Mouse (Mus musculus) fat pad, adult 2 months (tissue): ENCODE data around the gene 1700001P01Rik.

Source experiments
- DNase-seq: peaks from one replicate; pipeline ENCODE4 v3.0.0-alpha.2; 2011; ENCODE audit warnings: low read depth, low spot score; ENCODE audit errors: extremely low read depth

Gene 1700001P01Rik

GRCm38 (mm10) chr11:97810356-97810755 lies 34.6 kb upstream of the 1700001P01Rik start:
- DNase-seq, result peak; percentile 81

GRCm38 (mm10) chr11:97809235-97810121 lies 33.8 kb upstream of the 1700001P01Rik start:
- no peak for DNase-seq

GRCm38 (mm10) chr11:97808621-97809234 lies 33.0 kb upstream of the 1700001P01Rik start:
- no peak for DNase-seq

DNA sequence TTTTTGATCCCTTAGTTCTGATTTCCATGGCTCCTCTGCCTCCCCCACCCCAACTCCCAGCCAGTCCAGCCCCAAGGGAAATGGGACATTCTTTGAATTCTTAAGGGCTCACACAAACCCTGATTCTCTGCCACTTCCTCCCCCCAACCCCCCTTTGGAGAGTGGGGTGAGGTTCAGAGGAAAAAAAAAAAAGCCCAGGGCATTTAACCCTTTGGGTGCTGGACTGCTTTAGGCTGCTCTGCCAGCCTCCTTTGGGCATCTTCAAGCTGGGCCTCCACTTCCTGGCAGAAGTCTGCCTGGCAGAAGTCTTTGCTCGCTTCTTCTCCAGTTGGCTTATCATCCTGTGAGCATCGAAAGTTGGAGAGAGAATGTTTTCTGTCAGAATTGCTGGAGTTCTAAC lies 32.4 kb upstream of the 1700001P01Rik start:
- DNase-seq, result no peak

DNA sequence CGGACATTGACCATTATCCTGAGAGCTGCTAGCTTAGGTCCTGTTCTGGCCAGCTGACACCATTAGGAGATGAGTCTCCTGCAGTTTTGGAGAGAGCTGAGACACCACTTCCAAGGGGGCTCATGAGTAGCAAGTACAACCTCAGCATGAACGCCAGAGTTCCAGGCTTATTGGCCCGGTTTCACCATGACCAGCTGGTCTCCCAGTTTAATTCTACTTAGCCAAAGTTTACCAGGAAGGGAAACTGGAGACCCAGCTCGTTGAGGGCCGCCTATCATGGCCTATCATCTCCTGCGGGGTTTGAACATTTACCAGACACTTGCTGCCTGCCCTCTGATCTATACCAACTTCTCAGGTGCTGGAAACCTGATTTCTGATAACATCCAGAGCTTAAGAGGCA lies 31.9 kb upstream of the 1700001P01Rik start:
- DNase-seq, result no peak

- no peak for DNase-seq
Measured at GRCm38 (mm10) chr11:97806613-97806964, 30.9 kb upstream of the 1700001P01Rik start.

DNA sequence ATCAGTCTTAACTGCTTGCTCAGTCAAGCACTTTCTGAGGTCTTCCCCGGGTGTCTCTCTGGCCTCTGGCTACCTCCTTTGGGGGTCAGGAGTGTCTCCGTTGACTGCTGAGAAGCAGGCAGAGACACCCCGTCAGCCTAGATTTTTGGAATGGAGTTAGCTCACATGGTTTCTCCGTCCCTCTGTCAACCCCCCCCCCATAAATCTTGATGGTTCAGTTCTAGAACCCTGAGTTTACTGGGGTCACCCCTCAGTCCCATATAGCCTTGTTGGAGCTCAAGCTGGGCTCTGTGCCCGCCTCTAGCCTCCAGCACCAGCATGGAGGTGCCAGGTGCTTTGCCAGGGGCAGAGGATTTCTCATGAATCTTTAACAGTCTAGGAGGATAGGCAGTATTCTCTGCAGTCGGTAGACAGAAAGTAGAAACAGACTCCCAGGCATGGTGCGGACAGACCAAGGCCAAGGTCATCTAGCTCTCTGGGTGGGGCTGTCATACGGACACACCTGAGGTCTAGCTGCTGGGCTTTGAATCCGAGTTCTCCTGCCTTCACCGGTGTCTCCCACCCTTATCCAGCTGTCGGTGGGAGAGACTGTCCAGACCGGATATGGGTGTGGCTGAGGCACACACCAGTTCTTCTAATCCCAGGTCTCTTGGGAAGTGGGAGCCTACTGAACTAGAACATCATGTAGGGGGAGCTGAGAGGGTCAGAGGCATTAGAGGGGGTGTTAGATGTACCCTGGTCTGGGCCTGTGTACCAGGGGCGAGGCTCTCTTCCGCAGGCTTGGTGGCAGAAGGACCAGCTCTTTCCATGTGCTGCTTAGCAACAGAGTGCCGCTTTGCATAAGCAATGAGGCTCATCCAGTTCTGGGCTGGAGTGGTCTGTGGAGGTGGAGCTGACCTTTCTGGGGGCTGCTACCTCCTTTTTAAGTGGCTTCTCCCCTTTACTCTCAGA lies 30.2 kb upstream of the 1700001P01Rik start:
- DNase-seq, result no peak

- no peak for DNase-seq
Measured at GRCm38 (mm10) chr11:97804841-97805661, 29.3 kb upstream of the 1700001P01Rik start.

DNA sequence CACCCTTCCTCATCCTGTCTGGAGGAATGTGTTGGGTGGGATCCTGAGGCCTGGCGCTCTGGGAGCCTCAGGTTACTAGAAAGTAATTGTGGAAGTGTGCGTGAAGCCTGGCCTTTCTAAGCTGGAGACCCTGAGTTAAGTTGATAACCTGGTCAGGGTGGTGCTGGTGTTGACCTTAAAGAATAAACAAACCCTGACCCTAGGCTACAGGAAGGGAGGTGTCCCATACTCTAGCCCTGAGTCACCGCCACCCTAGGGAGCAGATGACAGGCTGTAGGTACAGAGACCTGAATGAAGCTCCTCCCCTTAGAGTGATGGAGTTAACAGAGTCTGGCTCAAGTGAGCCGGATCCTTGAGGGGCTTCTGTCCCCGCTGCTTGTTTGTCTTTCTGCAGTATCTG lies 28.1 kb upstream of the 1700001P01Rik start:
- no peak for DNase-seq

DNA sequence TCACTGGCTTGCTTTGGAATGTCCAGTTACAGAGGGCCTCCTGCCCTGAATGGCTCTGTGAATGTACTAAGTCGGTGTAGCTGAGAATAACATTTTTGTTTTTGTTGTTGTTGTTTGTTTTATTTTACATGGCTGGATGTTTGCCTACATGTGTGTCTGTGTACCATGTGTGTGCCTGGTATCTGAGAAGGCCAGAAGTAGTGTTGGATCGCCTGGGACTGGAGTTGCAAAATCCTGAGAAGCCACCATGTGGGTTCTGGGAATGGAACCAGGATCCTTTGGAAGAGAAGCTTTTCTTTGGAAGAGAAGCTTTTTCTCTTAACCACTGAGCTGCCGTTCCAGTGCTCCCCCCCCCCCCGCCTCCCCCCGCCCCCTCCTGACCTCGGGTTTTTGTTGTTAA lies 26.8 kb upstream of the 1700001P01Rik start:
- DNase-seq, result no peak

- no peak for DNase-seq
Measured at GRCm38 (mm10) chr11:97802194-97802470, 26.4 kb upstream of the 1700001P01Rik start.

GRCm38 (mm10) chr11:97801409-97802193 lies 25.9 kb upstream of the 1700001P01Rik start:
- peak; percentile 75 for DNase-seq

DNA sequence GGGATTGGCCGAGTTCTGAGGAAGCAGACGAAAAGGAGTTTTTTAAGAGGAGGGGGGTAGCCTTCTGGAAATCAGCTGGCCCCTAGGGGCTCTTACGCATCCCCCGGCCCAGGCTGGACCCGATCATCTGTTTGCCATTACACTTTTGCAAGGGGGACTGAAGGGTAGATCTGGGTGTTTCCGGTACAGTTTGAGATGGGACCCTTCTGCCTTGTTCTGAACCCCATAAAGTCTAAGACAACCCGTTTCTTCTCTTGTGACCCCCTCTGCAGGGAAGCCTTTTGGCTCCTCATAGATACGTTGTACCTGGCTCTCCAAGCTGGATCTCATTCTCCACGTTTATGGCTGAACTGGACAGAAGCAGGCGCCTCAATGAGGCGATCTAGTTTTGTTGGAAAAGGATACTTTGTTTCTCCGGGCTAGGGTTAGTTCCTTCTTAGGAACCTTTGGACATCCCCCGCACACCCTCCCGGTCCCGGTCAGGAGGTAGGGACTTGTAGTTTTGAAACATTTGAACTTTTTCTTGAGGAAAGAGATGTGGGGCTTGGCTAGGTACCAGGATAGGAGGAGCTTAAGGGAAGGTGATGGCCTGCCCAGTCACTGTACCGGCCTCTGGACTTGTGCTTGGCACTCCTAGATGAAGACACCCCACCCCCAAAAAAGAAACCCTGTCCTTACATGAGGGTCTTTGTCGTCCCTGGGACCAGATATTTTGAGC lies 25.1 kb upstream of the 1700001P01Rik start:
- no peak for DNase-seq

GRCm38 (mm10) chr11:97799994-97800690 lies 24.4 kb upstream of the 1700001P01Rik start:
- DNase-seq, result no peak

DNA sequence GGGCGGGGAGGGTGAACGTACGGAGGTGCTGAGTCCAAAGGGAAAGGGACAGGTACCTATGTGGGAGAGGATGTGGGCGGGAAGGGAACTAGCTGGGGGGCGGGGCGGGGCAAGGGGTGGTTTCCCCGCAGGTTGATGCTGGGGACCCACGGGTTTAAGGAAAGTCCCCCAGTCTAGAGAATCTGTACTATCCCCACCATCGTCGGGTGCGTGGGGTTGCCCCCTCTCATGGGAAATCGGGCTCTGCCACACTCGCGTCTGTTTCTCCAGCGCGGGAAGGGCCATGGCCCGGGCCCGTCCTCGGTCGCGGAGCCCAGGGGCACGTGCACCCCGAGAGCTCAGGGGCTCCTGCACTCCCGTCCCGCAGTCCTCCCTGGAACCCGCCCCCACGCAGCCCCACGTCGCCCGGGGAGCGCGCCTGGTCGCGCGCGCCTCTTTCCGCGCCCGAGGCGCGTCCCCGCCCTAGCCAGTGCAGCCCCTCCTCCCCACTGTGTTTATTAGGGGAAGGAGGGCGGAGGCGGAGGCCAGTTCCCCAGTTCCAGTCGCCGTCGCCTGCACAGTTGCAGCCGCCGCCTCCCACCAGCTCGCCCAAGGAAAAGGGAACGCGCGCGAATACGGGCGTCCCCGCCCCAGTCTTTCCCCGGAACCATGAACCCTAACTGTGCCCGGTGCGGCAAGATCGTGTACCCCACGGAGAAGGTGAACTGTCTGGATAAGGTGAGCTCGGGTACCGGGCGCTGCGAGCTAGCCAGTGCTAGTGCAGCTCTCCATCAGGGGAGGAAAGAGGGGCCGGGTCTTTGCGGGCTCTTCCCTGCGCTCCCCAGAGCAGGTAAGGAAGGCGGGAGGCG lies 23.7 kb upstream of the 1700001P01Rik start:
- DNase-seq, result no peak

- no peak for DNase-seq
Measured at GRCm38 (mm10) chr11:97798782-97799145, 23.0 kb upstream of the 1700001P01Rik start, which contains the start of gene Lasp1. TSS of gene Lasp1 (plus strand) at chr11:97799000.

- DNase-seq, result no peak
Measured at GRCm38 (mm10) chr11:97798083-97798435, 22.3 kb upstream of the 1700001P01Rik start.
